Mouse (Mus musculus): ENCODE results near the gene Naip5. TPM values are rescaled to one million over a fixed set of nuclear protein-coding genes. Genes with fewer than 3 reads are reported as not detected.
"Not testable (repeated sequence)": the region's sequence is repeated elsewhere in the genome, so short reads cannot be mapped to it uniquely, and the experiment has no call there.

Naip5 gene
- total and polyA plus RNA-seq, 3 experiments = 0.18 to 0.72 (median 0.34) TPM

- intact Hi-C loops (cut with DNase I) = no loop called here
- H3K27me3 ChIP-seq (ENCODE audit: control insufficient read depth, insufficient read depth, low read length) = no peaks in the 10 kb centered on the region
- H3K27ac ChIP-seq = no peak overlapping the region
- H3K79me2 ChIP-seq (replicated peaks; ENCODE audit: control insufficient read depth, insufficient read depth, low read length) = no peaks in the 10 kb centered on the region
- DNase-seq = no peak
- no peaks in the 10 kb centered on the region for H3K4me1 ChIP-seq (ENCODE audit: control insufficient read depth, insufficient read depth, low read length)
- H3K9ac ChIP-seq (ENCODE audit: low read depth, low read length) = no peak overlapping the region
- H3K4me3 ChIP-seq = no peak overlapping the region
- H3K36me3 ChIP-seq (ENCODE audit: control insufficient read depth, insufficient read depth, low read length) = no peaks in the 10 kb centered on the region
- 38% methylated on average over 3 of the region's 3 CpGs for WGBS
- TF ChIP-seq CTCF (IDR thresholded peaks at IDR 0.05) (no peak), EP300 (IDR thresholded peaks at IDR 0.05; ENCODE audit: insufficient read depth, low read depth, low read length) (no peak)
Observed at GRCm38 (mm10) chr13:100195421-100195820, 50.7 kb downstream of the Naip5 start.

DNA sequence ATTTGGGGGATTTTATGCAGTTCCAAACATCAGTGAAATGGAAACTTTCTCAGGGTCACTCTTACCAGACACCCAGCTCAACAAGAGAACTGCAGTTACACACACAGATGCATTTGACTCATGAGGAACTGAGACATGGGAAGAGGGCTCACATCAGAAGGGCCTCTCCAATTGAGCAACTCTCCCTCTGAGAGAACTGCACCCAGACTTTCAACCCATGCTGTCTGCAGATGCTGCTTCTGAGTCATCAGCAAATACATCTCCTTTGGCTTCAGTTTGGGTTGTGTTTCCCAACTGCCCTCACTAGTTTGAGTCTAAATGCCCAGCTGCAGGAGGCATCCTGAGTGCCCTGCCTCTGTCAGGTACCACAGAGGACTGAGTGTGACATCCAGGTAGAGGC lies 63.0 kb downstream of the Naip5 start:
- intact Hi-C loops (cut with DNase I) = not testable (repeated sequence)

GRCm38 (mm10) chr13:100174360-100174759 lies 71.8 kb downstream of the Naip5 start:
- H3K9ac ChIP-seq (ENCODE audit: low read depth, low read length); H3K4me3 ChIP-seq; H3K4me1 ChIP-seq (ENCODE audit: control insufficient read depth, insufficient read depth, low read length); H3K36me3 ChIP-seq (ENCODE audit: control insufficient read depth, insufficient read depth, low read length); H3K79me2 ChIP-seq (replicated peaks; ENCODE audit: control insufficient read depth, insufficient read depth, low read length); DNase-seq; intact Hi-C loops (cut with DNase I); H3K27ac ChIP-seq; H3K27me3 ChIP-seq (ENCODE audit: control insufficient read depth, insufficient read depth, low read length): not testable (repeated sequence)
- WGBS = 53% methylated on average over 4 of the region's 5 CpGs

More for the DNA sequence above, 63.0 kb downstream of the Naip5 start:
- H3K9ac ChIP-seq (ENCODE audit: low read depth, low read length); H3K4me3 ChIP-seq; DNase-seq; H3K36me3 ChIP-seq (ENCODE audit: control insufficient read depth, insufficient read depth, low read length); H3K79me2 ChIP-seq (replicated peaks; ENCODE audit: control insufficient read depth, insufficient read depth, low read length); H3K27ac ChIP-seq; H3K27me3 ChIP-seq (ENCODE audit: control insufficient read depth, insufficient read depth, low read length); H3K4me1 ChIP-seq (ENCODE audit: control insufficient read depth, insufficient read depth, low read length): not testable (repeated sequence)

DNA sequence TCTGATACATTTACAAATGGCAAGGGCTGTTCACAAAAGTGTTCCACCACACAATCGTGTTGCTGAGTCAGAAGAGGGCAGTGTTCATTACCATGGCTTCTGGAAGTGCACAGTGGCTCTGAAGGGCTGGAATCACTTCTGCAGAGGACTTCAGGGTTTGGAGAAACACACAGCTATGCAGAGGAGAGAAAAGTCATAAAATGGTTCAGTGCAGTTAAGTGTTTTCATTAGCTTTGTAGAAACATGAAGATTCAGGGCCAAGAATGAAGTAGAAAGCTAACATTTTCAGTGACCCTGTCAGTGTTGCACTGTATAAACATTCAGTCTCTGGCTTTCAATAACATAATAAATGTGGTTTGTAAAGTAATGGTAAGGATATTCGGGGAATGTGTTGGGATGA lies 79.7 kb downstream of the Naip5 start:
- H3K9ac ChIP-seq (ENCODE audit: low read depth, low read length); H3K27me3 ChIP-seq (ENCODE audit: control insufficient read depth, insufficient read depth, low read length); H3K79me2 ChIP-seq (replicated peaks; ENCODE audit: control insufficient read depth, insufficient read depth, low read length); H3K36me3 ChIP-seq (ENCODE audit: control insufficient read depth, insufficient read depth, low read length); H3K27ac ChIP-seq; intact Hi-C loops (cut with DNase I); DNase-seq; H3K4me1 ChIP-seq (ENCODE audit: control insufficient read depth, insufficient read depth, low read length); H3K4me3 ChIP-seq: not testable (repeated sequence)
- 51% methylated on average over 2 of the region's 2 CpGs for WGBS

GRCm38 (mm10) chr13:100162467-100162866 lies 83.7 kb downstream of the Naip5 start:
- H3K27ac ChIP-seq; H3K27me3 ChIP-seq (ENCODE audit: control insufficient read depth, insufficient read depth, low read length); H3K36me3 ChIP-seq (ENCODE audit: control insufficient read depth, insufficient read depth, low read length); H3K4me1 ChIP-seq (ENCODE audit: control insufficient read depth, insufficient read depth, low read length); H3K9ac ChIP-seq (ENCODE audit: low read depth, low read length); intact Hi-C loops (cut with DNase I); H3K79me2 ChIP-seq (replicated peaks; ENCODE audit: control insufficient read depth, insufficient read depth, low read length); H3K4me3 ChIP-seq; DNase-seq: not testable (repeated sequence)

Other genes with a start within 250 kb of the Naip5 start
- gene Mccc2, start 230.7 kb downstream of the Naip5 start, total RNA-seq (2021) = 10 to 100 TPM; 77.9 to 95.3 TPM
- gene Mccc2, start 230.7 kb downstream of the Naip5 start, polyA plus RNA-seq (2012; rRNA removed) = 32.6 and 45.9 TPM in 2 replicates
- gene Bdp1, start 142.3 kb downstream of the Naip5 start, total RNA-seq (2021) = 10 to 100 TPM; 25.6 to 27.1 TPM
- 1.4 and 5.0 TPM in 2 replicates for gene Bdp1, start 142.3 kb downstream of the Naip5 start, polyA plus RNA-seq (2012; rRNA removed)
- 1 to 10 TPM; 3.3 to 8.1 TPM for gene Serf1, start 138.3 kb downstream of the Naip5 start, total RNA-seq (2021)
- gene Serf1, start 138.3 kb downstream of the Naip5 start, polyA plus RNA-seq (2012; rRNA removed) = 1.3 and 2.9 TPM in 2 replicates
- gene Smn1, start 121.5 kb downstream of the Naip5 start, total RNA-seq (2021) = 10 to 100 TPM; 13.3 to 16.1 TPM
- gene Smn1, start 121.5 kb downstream of the Naip5 start, polyA plus RNA-seq (2012; rRNA removed) = 6.9 and 13.4 TPM in 2 replicates
- under 1 TPM; 0.57 TPM for gene Naip2, start 44.2 kb downstream of the Naip5 start, total RNA-seq (2021)
- gene Naip2, start 44.2 kb downstream of the Naip5 start, polyA plus RNA-seq (2012; rRNA removed) = 0.53 and 0.59 TPM in 2 replicates
- under 1 TPM; 0.08 to 0.36 TPM for gene Naip6, start 71.4 kb upstream of the Naip5 start, total RNA-seq (2021)
- gene Naip6, start 71.4 kb upstream of the Naip5 start, polyA plus RNA-seq (2012; rRNA removed) = 0.49 and 0.67 TPM in 2 replicates
- gene Naip1, start 206.5 kb upstream of the Naip5 start, total RNA-seq (2021) = under 1 TPM; 0.05 to 0.09 TPM
- not detected in 2 replicates for gene Naip1, start 206.5 kb upstream of the Naip5 start, polyA plus RNA-seq (2012; rRNA removed)
- 10 to 100 TPM; 21.4 to 24.3 TPM for gene Gtf2h2, start 246.3 kb upstream of the Naip5 start, total RNA-seq (2021)
- gene Gtf2h2, start 246.3 kb upstream of the Naip5 start, polyA plus RNA-seq (2012; rRNA removed) = 15.5 and 24.3 TPM in 2 replicates

Measured in heart, adult 2 months (tissue).